Mouse (Mus musculus) G1E-ER4 (cell line): ENCODE measurements around the gene Srgn. TPM values are rescaled to one million over a fixed set of nuclear protein-coding genes. Genes with fewer than 3 reads are reported as not detected.

Source experiments
- GATA1 ChIP-seq: IDR thresholded peaks from one replicate; pipeline ENCODE4 v1.8.0; 2012; ENCODE audit warnings: low read length, inconsistent platforms
- polyA plus RNA-seq: library from polyadenylated mRNA; stranded (reverse); fragments of >175 nt; gene quantifications from 2 replicates; pipeline ENCODE4 v1.2.3, GENCODE M21; 2012

Srgn gene
- polyA plus RNA-seq, 1 experiment: 1.8 TPM

DNA sequence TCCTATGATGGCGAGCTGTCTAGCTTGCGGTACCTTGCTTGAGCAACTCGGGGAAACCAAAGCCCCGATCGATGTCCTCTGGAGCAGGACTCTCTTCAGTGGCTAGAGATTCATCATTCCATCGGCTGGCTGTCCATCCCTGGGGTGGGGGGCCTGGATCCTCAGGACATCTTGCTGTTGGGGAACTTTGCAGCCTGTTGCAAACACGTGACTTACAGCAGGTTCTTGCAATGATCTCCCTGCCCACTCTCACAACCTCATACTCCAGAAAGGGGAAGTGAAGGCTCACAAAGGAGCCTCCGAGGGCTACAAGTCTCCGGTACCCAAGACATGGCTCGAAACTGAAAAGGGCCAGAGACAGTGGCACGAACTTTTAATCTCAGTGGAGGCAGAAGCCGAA is 14.2 kb upstream of the Srgn start:
- no peak for TF ChIP-seq GATA1

DNA sequence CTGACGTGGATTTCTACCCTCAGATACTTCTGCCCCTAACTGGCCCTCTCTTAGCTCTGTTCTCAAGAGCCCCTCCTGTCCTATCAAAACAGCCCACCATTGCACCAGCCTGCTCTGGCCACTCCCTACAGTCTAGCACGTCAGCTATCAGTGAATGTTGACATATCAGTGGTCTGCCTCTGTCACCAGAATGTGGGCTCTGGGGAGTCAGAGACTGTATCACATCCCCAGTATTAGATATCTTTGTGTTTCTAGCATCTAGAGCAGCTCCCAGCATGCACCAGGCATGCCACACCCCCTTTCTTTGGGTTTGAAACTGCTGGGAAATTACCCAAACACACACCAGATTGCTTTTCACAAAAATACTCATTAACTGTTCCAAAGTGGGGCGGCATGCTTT is 13.5 kb upstream of the Srgn start:
- no peak for TF ChIP-seq GATA1

DNA sequence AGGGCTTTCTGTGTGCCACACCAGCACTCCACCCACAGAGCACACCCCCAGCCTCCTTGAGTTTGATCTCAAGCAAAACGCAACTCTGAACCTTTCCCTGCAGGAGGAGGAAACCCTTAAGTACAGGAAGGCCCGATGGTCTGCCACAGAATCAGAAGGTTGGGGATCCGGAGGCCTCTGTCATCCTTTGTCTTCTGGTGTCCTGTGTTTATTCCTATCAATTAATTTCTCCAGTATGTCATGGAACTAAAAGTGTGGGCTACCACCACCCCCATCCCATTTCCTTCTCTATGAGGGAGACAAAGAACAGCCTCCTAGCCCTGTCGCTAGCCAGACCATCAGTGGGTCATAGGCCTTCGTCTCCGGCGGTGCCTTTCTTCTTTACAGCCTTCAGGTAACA is 7.3 kb upstream of the Srgn start:
- TF ChIP-seq GATA1: no peak

DNA sequence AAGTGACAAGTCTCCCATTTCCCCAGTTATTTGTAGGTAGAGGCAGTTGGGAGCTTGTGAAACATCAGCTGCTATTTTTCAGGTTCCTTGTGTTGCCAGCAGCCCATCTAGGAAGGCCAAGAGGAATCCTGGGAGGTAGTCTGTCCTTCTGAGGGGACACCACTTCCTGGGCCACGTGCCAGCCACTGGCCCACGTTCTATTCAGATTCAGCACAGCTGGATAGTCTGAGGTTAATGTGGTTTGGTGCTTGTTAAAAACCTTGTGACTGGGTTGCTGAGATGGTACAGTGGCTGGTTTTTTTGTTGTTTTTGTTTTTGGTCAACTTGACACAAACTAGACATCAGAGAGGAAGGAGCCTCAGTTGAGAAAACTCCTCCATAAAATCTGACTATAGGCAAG is 5.6 kb upstream of the Srgn start:
- no peak for TF ChIP-seq GATA1

DNA sequence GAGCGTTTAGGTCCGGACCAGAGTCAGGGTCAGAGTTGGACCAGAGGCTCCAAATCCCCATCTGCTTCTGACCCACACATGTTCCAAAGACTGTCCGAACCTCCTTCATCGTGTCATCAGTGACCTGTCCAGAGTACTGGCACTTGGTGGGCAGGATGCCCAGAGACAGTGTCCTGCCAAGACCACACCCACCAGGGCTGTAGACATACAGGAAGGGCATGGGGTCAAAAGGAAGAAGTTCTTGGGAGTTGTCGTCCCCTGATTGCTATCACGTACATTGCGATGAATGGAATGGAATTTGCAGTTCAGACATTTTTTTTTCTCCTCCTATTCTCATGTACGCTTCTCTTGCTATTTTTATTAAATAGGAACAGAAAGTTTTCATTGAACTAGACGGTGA is 2.9 kb upstream of the Srgn start:
- no peak for TF ChIP-seq GATA1

DNA sequence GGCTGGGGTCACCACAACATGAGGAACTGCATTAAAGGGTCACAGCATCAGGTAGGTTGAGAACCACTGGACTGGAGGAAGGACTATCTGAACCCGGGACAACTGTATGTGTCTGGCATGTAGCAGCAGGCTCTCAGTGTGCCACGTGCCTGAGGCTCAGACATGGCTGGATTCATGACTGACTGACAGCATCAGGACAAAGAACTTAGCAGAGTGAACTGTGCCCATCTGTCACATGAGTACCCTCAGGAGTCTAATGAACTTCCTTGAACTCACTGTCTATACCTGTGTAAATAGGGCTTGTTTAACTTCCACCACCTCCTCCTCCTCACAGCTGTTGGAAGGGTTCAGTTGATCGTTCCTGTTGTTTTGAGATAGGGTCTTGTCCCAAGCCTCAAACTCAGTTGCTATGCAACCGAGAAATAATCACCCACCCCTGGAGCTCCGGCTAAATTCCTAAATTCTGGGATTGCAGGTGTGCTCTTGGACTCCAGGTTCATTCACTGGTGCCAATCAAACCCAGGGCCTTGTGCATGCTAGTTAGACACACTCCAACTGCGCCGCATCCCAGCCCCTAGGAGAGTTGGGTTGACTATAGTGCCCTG is 4.8 kb downstream of the Srgn start:
- no peak for TF ChIP-seq GATA1

DNA sequence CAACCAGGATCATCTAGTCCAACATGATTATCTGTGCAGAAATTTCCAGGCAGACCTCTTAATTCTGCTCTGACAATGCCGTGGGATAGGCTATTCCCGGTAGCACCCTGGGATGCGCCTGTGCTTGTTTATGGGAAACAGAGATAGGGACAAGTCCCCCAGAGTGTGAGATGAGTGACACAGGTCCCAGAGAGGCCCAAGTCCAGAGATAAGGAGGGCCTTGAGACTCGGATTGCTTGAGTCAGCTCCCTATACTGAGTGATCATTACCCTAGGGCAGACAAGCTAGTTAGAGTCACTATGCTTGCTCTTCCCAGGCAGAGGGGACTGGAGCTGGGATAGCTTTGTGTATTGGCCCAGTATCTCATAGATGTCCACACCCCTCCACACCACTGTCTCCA is 5.5 kb downstream of the Srgn start:
- TF ChIP-seq GATA1: no peak

DNA sequence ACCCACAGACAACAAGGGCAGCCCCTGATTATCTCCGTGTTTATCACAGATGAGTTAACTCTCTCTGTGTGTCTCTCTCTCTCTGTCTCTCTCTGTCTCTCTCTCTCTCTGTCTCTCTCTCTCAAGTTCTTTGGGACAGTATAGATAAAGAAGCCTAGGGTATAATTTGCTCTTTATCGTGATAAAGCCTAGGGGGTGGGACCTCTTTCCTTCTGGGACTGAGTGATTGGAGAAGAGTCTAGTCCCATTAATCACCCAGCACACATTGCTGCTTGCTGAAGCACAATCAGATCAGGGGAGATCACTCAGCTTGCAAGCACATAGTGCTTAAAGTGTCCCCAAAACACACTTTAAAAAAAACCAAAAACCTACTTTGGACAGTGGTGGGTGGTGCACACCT is 6.3 kb downstream of the Srgn start:
- TF ChIP-seq GATA1: no peak

DNA sequence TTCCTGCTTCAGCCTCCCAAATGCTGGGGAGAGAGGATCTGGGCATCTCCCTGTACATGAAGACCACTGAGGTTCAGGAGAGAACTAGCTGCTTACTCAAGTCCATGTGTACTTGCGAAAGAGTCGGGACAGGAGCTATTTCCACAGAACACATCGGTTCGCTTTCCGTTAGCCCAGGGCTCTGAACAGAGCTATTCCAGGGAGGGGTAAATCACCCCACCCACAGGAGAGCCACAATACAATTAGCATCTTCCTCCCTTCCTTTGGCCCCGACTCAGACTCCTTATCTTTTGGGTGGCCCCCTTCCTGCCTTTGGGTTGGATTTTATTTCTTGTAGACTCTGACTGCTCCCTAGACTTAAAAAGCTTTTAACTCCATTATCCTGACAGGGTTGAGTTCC is 9.7 kb downstream of the Srgn start:
- no peak for TF ChIP-seq GATA1

DNA sequence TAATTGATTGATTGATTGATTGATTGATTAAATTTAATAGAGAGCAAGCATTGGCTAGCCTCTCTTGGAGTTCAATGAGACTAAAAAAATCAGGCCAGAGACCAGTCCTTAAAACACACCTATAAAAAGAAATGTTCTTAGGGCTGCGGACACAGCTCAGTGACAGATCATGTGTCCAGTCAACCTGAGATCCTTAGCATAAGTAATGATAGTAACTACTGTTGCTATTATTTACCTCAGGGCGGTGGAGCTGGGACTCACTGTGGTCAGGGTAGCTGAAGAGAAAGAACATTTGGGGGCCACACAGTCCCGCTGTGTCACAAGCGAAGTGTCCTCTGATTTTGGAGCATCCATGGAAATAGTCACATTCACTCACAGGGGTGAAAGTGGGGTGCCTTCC is 14.4 kb downstream of the Srgn start:
- TF ChIP-seq GATA1: no peak

DNA sequence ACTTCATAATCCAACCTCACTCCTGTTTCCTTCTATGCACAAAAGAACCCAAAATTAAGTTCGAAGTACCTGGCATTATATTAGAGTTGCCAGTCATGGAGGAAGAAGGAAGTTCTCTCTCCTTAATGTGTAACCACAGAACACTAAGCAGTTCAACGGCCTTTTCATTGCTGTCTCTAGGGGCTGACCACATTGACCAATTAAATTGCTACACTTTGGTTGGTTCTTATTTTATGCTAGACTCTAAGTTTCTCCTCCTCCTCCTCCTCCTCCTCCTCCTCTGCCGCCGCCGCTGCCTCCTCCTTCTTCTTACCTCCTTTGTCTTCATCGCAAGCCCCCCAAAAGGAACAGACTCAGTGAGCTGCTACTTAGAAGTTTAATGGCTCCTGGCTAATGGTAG is 15.7 kb downstream of the Srgn start:
- no peak for TF ChIP-seq GATA1

DNA sequence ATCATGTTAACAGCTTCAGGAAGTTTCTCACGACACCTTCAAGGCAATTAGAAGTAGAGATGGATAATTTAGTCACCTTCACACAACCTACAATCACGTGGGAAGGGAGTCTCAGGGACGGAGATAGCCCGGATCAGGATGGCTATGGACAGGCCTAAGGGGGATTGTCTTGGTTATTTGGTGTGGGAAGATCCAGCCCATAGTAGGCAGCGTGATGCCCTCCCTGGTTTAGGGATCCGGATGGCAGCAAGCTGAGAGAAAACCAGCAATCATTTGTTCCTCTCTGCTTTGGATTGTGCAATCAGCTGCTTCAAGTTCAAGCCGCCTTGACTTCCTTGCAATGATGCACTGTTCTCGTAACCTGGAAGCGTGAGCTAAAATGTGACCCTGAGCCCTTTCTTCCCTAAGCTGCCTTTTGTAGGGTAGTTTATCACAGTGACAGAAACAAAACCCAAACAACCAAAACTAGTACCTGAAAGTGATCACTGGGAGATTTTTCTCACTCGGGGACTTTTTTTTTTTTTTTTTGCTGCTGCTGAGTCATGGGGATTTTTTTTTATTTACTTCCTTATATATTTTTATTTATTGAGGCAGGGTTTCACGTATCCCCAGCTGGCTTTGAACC is 18.1 kb downstream of the Srgn start:
- no peak for TF ChIP-seq GATA1

DNA sequence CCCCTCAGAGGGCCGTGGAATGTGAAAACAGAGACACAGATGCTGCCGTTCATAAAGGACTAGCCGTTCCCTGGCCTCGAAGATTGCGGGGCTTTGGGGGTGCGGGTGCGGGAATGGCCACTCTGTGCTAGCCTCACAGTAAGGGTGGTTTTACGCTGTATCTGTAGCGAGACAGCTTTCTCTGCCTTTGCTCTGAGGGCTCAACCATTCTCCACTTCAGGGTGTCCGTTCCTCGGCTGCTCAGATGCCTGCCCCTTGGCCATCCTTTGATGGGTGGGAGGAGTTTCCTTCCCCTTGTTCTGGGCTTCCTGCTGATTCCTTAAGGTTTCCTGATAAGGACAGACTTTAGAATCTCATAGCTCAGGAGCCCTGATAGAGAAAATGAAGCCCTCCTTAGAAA is 18.8 kb downstream of the Srgn start:
- no peak for TF ChIP-seq GATA1

DNA sequence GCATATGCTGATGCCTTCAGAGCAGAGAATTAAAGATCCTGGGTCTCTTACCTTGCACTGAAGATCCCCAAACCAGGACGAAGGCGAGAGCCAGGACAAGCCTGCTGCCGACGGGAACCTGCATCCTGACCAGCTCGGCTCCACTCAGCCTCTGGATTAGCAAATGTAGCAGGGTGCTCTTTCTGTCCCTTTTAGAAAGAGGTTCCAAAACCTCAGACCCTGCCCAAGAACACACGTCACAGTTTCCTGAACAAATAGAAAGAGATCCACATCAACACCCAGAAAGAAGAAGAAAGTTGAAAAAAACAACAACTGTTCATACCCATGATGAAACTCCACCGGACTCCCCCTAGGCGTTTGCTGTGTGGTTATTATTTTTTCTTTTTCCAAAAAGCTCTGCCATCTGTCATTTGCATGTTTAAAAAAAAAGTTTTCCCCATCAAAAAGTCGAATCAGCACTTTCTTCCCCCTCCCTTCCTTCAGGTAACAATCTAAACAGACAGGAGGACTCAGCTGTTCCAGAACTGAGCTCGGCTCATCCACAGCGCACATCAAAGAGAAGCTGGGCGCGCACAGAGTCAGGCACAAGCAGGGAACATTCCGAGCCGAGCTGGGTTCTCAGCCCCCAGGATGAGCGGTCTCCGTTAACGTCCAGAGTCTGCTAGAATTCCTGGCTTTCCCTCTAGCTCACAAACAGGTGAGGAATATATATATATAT is 19.5 kb downstream of the Srgn start:
- TF ChIP-seq GATA1: no peak

DNA sequence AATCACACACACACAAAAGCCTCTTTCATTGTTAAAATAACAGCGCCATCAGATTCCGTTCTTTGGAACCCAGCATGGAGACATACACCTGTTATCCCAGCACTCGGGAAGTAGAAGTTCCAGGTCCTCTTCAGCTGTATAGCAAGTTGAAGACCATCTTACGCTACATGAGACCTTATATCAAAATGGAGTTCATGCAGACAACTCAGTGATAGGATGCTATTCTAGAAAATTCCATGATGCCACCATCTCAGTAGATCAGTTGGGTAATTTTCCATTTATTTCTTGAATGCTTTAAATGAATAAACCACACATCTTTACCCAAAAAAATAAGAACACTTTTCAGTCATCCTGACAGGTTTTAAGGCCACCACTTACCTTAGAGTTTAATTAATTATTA is 20.2 kb downstream of the Srgn start:
- TF ChIP-seq GATA1: no peak

DNA sequence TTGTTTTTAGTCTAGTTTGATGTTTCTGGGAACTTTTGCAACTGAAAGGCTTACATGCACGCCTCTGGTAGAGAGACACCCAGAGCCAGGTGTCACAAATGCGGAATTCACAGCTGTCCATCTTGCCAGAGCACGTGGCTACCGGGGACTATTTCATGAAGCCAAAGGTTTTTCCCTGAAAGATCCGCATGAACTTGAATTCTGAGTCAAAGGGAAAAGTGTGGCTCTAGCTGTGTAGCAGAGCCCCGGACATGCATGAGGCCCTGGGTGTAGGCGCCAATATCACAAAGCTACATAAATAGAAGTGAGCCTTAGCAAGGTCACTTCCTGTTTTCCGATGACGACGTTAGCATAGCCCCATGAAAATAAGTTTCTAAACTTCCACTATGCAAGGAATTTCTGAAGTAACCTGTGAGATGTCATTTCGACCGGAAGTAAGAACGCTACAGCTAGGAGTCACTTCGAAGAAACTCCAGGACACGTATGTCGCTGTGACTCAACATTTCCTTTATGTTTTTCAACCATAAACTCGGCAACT is 21.2 kb downstream of the Srgn start:
- no peak for TF ChIP-seq GATA1
